Mouse (Mus musculus): ENCODE results near the gene Gm47289. TPM values are rescaled to one million over a fixed set of nuclear protein-coding genes. Genes with fewer than 3 reads are reported as not detected.

The Gm47289 gene
- polyA plus RNA-seq, 1 experiment from 2014 or later, result not detected

Other genes with a start within 250 kb of the Gm47289 start
- 17.6 and 18.8 TPM in 2 replicates for gene Ctdspl, start 232.7 kb upstream of the Gm47289 start, polyA plus RNA-seq (2015; fragmentation: Nextera tagmentation; extraction: Ambion mirVana)
- 13.7 and 14.9 TPM in 2 replicates for gene Vill, start 106.4 kb upstream of the Gm47289 start, polyA plus RNA-seq (2015; fragmentation: Nextera tagmentation; extraction: Ambion mirVana)
- 16.9 and 17.3 TPM in 2 replicates for gene Plcd1, start 65.7 kb upstream of the Gm47289 start, polyA plus RNA-seq (2015; fragmentation: Nextera tagmentation; extraction: Ambion mirVana)
- gene Dlec1, start 56.7 kb upstream of the Gm47289 start, polyA plus RNA-seq (2015; fragmentation: Nextera tagmentation; extraction: Ambion mirVana), result 0.31 and 0.43 TPM in 2 replicates
- gene Acaa1b, start 2.1 kb upstream of the Gm47289 start, polyA plus RNA-seq (2015; fragmentation: Nextera tagmentation; extraction: Ambion mirVana), result 3.1 and 3.7 TPM in 2 replicates
- gene Slc22a13, start 49.9 kb downstream of the Gm47289 start, polyA plus RNA-seq (2015; fragmentation: Nextera tagmentation; extraction: Ambion mirVana), result not detected in 2 replicates
- 9.1 and 9.5 TPM in 2 replicates for gene Oxsr1, start 163.3 kb downstream of the Gm47289 start, polyA plus RNA-seq (2015; fragmentation: Nextera tagmentation; extraction: Ambion mirVana)
- 114 and 116 TPM in 2 replicates for gene Acaa1a, start 180.5 kb downstream of the Gm47289 start, polyA plus RNA-seq (2015; fragmentation: Nextera tagmentation; extraction: Ambion mirVana)
- gene Myd88, start 182.2 kb downstream of the Gm47289 start, polyA plus RNA-seq (2015; fragmentation: Nextera tagmentation; extraction: Ambion mirVana), result 35.0 and 36.3 TPM in 2 replicates
- 17.4 and 18.5 TPM in 2 replicates for gene Xylb, start 198.2 kb downstream of the Gm47289 start, polyA plus RNA-seq (2015; fragmentation: Nextera tagmentation; extraction: Ambion mirVana)
- gene Slc22a14, start 206.4 kb downstream of the Gm47289 start, polyA plus RNA-seq (2015; fragmentation: Nextera tagmentation; extraction: Ambion mirVana), result 0.10 and 0.16 TPM in 2 replicates
- 6.3 and 8.4 TPM in 2 replicates for gene Acvr2b, start 243.0 kb downstream of the Gm47289 start, polyA plus RNA-seq (2015; fragmentation: Nextera tagmentation; extraction: Ambion mirVana)